Mouse (Mus musculus) ES-E14 (cell line): ENCODE data around the gene Cmtm3.

ENCODE experiments used
- CHD2 ChIP-seq: IDR thresholded peaks from 2 replicates; pipeline ENCODE4 v1.6.1; 2014; ENCODE audit warnings: mild to moderate bottlenecking, low read depth, low read length, inconsistent platforms
- HCFC1 ChIP-seq: IDR thresholded peaks from 2 replicates; pipeline ENCODE4 v1.6.1; 2012; ENCODE audit warnings: low read length, inconsistent platforms, borderline replicate concordance; ENCODE audit not compliant: insufficient read depth
- MAFK ChIP-seq: IDR thresholded peaks from 2 replicates; pipeline ENCODE4 v1.6.1; 2014; ENCODE audit warnings: mild to moderate bottlenecking, low read depth, low read length, inconsistent platforms; ENCODE audit not compliant: insufficient read depth
- ZC3H11A ChIP-seq: IDR thresholded peaks from 2 replicates; pipeline ENCODE4 v1.6.1; 2012; ENCODE audit warnings: low read depth, mild to moderate bottlenecking, inconsistent platforms, low read length, borderline replicate concordance
- ZNF384 ChIP-seq: IDR thresholded peaks from 2 replicates; pipeline ENCODE4 v1.6.1; 2012; ENCODE audit warnings: low read depth, low read length, inconsistent platforms

- no peak for TF ChIP-seq HCFC1
- no peak for TF ChIP-seq CHD2
- no peak for TF ChIP-seq ZC3H11A
- TF ChIP-seq MAFK = no peak
- no peak for TF ChIP-seq ZNF384
Observed at GRCm38 (mm10) chr8:104346706-104347105, 7.5 kb downstream of the Cmtm3 start.
